Mouse (Mus musculus) liver, embryonic 15.5 days (tissue): ENCODE data around the gene Slc39a11. TPM values are rescaled to one million over a fixed set of nuclear protein-coding genes. Genes with fewer than 3 reads are reported as not detected.

ENCODE experiments used
- ATAC-seq: fragments of 200-750 bp; cut with Nextera tagmentation; 2 replicates; pipeline ENCODE4 v1.8.0; 2017; ENCODE audit warnings: moderate number of reproducible peaks, mild to moderate bottlenecking, moderate library complexity; ENCODE audit not compliant: insufficient read depth
- H3K27ac ChIP-seq: fragments of 300-500 bp; sonication (generic); replicated peaks from 2 replicates; pipeline ENCODE4 v1.5.1; 2015; ENCODE audit warnings: mild to moderate bottlenecking, inconsistent platforms
- H3K27me3 ChIP-seq: fragments of 300-500 bp; sonication (generic); 2 replicates; pipeline ENCODE4 v1.6.1; 2015; ENCODE audit warnings: mild to moderate bottlenecking, inconsistent platforms
- H3K36me3 ChIP-seq: fragments of 300-500 bp; sonication (generic); replicated peaks from 2 replicates; pipeline ENCODE4 v1.6.1; 2015; ENCODE audit warnings: moderate library complexity, mild to moderate bottlenecking, inconsistent platforms
- H3K4me1 ChIP-seq: fragments of 300-500 bp; sonication (generic); replicated peaks from 2 replicates; pipeline ENCODE4 v1.6.1; 2015; ENCODE audit warnings: inconsistent platforms
- H3K4me2 ChIP-seq: fragments of 300-500 bp; sonication (generic); 2 replicates; pipeline ENCODE4 v1.6.1; 2015; ENCODE audit warnings: moderate library complexity, mild to moderate bottlenecking, inconsistent platforms
- H3K4me3 ChIP-seq: fragments of 300-500 bp; sonication (generic); replicated peaks from 2 replicates; pipeline ENCODE4 v1.5.1; 2015; ENCODE audit warnings: mild to moderate bottlenecking, inconsistent platforms
- H3K9ac ChIP-seq: fragments of 300-500 bp; sonication (generic); 2 replicates; pipeline ENCODE4 v1.6.1; 2015; ENCODE audit warnings: moderate library complexity, mild to moderate bottlenecking, inconsistent platforms
- H3K9me3 ChIP-seq: fragments of 300-500 bp; sonication (generic); replicated peaks from 2 replicates; pipeline ENCODE4 v1.6.1; 2016; ENCODE audit warnings: inconsistent platforms
- WGBS: fragments of 180-500 bp; shearing (Covaris S2); methylation state at CpG from one replicate; pipeline ENCODE4 v1.1.7; 2015; ENCODE audit warnings: mixed read lengths; ENCODE audit not compliant: insufficient replicate concordance; 5-methylcytosine and 5-hydroxymethylcytosine counted together
- polyA plus RNA-seq: library from polyadenylated mRNA; unstranded; fragments of >200 nt; fragmentation: Nextera tagmentation; extraction: Ambion mirVana; gene quantifications from 2 replicates; pipeline ENCODE4 v1.2.1, GENCODE M21; 2015

The Slc39a11 gene
- polyA plus RNA-seq, 1 experiment from 2014 or later: 12.4 TPM

GRCm38 (mm10) chr11:113521469-113522190 is 128.2 kb downstream of the Slc39a11 start:
- Histone ChIP-seq H3K4me3 (no peak overlapping the region), H3K4me2 (no peak overlapping the region), H3K4me1 (peaks cover 8% of the 10 kb centered on the region), H3K9ac (no peak overlapping the region), H3K27me3 (no peaks in the 10 kb centered on the region), H3K36me3 (no peaks in the 10 kb centered on the region), H3K27ac (no peak overlapping the region), H3K9me3 (no peaks in the 10 kb centered on the region)
- 76% methylated on average over 20 of the region's 20 CpGs for WGBS
- ATAC-seq: no peak

- H3K4me3 ChIP-seq: no peak overlapping the region
- no peak overlapping the region for H3K4me2 ChIP-seq
- H3K9ac ChIP-seq: no peak overlapping the region
- ATAC-seq: no peak
- peaks cover 8% of the 10 kb centered on the region for H3K4me1 ChIP-seq
- no peaks in the 10 kb centered on the region for H3K36me3 ChIP-seq
- WGBS: 74% methylated on average over 17 of the region's 17 CpGs
- H3K9me3 ChIP-seq: no peaks in the 10 kb centered on the region
- no peaks in the 10 kb centered on the region for H3K27me3 ChIP-seq
- H3K27ac ChIP-seq: no peak overlapping the region
Measured at GRCm38 (mm10) chr11:113520851-113521461, 128.9 kb downstream of the Slc39a11 start.

GRCm38 (mm10) chr11:113520373-113520772 is 129.5 kb downstream of the Slc39a11 start:
- WGBS: 47% methylated on average over 8 of the region's 8 CpGs
- Histone ChIP-seq H3K36me3 (no peaks in the 10 kb centered on the region), H3K4me1 (peaks cover 8% of the 10 kb centered on the region), H3K9me3 (no peaks in the 10 kb centered on the region), H3K27ac (no peak overlapping the region), H3K27me3 (no peaks in the 10 kb centered on the region), H3K9ac (no peak overlapping the region), H3K4me2 (no peak overlapping the region), H3K4me3 (no peak overlapping the region)
- ATAC-seq: no peak

- Histone ChIP-seq H3K4me3 (no peak overlapping the region), H3K4me1 (peaks cover 8% of the 10 kb centered on the region), H3K27ac (no peak overlapping the region), H3K9me3 (no peaks in the 10 kb centered on the region), H3K27me3 (no peaks in the 10 kb centered on the region), H3K4me2 (no peak overlapping the region), H3K9ac (no peak overlapping the region), H3K36me3 (no peaks in the 10 kb centered on the region)
- WGBS: 49% methylated on average over 7 of the region's 7 CpGs
- no peak for ATAC-seq
Measured at GRCm38 (mm10) chr11:113519973-113520372, 129.9 kb downstream of the Slc39a11 start.

DNA sequence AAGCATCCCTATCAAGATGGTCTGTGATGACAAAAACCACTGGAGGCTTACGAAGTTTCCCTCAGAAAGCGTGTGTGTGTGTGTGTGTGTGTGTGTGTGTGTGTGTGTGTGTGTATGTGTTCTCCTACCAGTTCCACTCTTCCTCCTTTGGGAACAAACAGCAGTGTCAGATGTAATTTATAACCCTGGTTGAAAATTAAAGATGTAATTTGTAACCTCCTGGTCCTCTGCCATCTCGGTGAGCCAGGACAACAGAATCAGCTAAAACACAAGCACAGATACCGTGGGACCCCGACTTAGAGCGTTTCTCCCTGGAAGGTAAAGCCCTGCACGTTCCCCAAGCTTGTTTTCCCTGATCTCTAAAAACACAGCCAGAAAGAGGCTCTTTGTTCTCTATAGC is 131.7 kb downstream of the Slc39a11 start:
- H3K4me3 ChIP-seq: no peak overlapping the region
- H3K9me3 ChIP-seq: no peaks in the 10 kb centered on the region
- WGBS: 79% methylated on average over 7 of the region's 7 CpGs
- H3K36me3 ChIP-seq: no peaks in the 10 kb centered on the region
- H3K4me1 ChIP-seq: peaks cover 8% of the 10 kb centered on the region
- H3K9ac ChIP-seq: no peak overlapping the region
- H3K27me3 ChIP-seq: no peaks in the 10 kb centered on the region
- H3K27ac ChIP-seq: no peak overlapping the region
- no peak overlapping the region for H3K4me2 ChIP-seq
- ATAC-seq: no peak

GRCm38 (mm10) chr11:113516156-113516555 is 133.7 kb downstream of the Slc39a11 start:
- Histone ChIP-seq H3K36me3 (no peaks in the 10 kb centered on the region), H3K4me2 (no peak overlapping the region), H3K9ac (no peak overlapping the region), H3K4me3 (no peak overlapping the region), H3K27ac (no peak overlapping the region), H3K9me3 (no peaks in the 10 kb centered on the region), H3K27me3 (no peaks in the 10 kb centered on the region), H3K4me1 (peaks cover 22% of the 10 kb centered on the region)
- 69% methylated on average over 10 of the region's 10 CpGs for WGBS
- ATAC-seq: no peak

DNA sequence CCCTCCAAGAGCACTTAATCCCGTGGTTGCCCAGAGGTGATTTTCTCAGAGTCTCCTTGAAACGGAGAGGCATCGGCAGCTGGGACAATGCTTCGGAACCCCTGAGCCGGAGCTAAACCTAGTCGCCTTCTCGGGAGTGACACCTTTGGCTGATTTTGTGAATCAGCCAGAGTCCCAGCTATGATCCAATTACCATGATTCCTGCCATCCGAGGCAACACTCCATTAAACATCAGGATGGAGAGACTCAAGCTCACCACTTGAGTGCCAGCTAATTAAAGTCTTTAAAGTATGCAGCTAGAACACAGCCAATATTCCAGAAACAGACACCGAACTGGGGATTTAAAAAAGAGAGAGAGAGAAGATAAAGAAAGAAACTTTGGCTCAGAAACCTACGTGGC is 136.9 kb downstream of the Slc39a11 start:
- 81% methylated on average over 10 of the region's 10 CpGs for WGBS
- no peak overlapping the region for H3K9ac ChIP-seq
- no peak overlapping the region for H3K4me2 ChIP-seq
- H3K36me3 ChIP-seq: no peaks in the 10 kb centered on the region
- H3K4me1 ChIP-seq: peaks cover 24% of the 10 kb centered on the region
- H3K27me3 ChIP-seq: no peaks in the 10 kb centered on the region
- no peak for ATAC-seq
- no peak overlapping the region for H3K4me3 ChIP-seq
- no peak overlapping the region for H3K27ac ChIP-seq
- no peaks in the 10 kb centered on the region for H3K9me3 ChIP-seq

DNA sequence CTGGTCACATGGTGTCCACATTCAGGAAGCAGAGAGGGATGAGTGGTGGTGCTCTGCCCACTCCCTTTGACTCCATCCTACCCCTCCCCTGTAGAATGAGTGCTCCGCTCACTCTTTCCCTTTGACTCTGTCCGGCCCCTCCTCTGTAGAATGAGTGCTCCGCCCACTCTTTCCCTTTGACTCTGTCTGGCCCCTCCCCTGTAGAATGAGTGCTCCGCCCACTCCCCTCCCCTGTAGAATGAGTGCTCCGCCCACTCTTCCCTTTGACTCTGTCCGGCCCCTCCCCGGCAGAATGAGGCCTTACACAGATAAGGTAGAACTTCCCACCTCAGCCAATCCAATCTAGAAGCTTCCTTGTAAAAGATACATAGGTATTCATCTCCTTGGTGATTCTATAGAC is 137.7 kb downstream of the Slc39a11 start:
- 59% methylated on average over 7 of the region's 7 CpGs for WGBS
- H3K4me2 ChIP-seq: 0 out of 2 replicates have a peak overlapping the region, but pooled peaks have one; percentile 46
- H3K9me3 ChIP-seq: no peaks in the 10 kb centered on the region
- H3K4me1 ChIP-seq: peaks cover 24% of the 10 kb centered on the region
- no peak overlapping the region for H3K9ac ChIP-seq
- no peaks in the 10 kb centered on the region for H3K36me3 ChIP-seq
- peak overlapping the region; percentile 29; the same call in 1 of the 2 replicates for H3K27ac ChIP-seq
- H3K27me3 ChIP-seq: no peaks in the 10 kb centered on the region
- no peak overlapping the region for H3K4me3 ChIP-seq
- ATAC-seq: peak; percentile 60

DNA sequence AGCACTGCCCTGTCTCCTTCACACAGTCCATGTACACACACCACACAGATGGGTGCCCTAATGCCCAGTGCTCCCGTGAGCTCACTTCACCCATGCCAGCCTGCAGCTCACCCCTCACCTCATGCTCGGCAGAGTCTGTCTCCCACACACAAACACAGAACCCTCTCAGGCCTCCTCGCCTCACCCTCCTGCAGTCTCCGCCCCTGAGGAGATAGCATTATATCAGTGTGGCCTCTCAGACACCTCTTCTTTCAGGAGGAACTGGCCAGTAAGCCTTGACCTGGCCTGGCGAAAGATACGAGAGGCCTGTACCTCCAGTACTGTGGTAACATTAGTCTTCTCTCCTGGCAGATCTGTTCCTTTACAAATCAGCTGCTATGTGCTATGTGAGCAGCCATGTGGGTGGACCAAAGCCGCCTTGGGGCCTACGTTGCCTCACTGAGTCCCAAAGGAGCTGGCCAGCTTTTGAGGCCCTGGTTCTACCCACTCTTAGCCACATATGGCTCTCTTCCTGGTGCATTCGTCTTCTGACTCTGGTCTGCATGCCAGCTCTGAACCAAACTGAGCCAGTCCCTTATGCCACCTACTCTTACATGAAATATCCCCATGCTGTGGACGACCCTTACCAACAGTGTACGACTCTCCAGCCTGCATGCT is 138.8 kb downstream of the Slc39a11 start:
- Histone ChIP-seq H3K27ac (peak overlapping the region; percentile 22; the same call in 1 of the 2 replicates), H3K4me2 (peak overlapping the region; percentile 46), H3K27me3 (no peaks in the 10 kb centered on the region), H3K4me3 (no peak overlapping the region), H3K9ac (no peak overlapping the region), H3K9me3 (no peaks in the 10 kb centered on the region), H3K36me3 (no peaks in the 10 kb centered on the region), H3K4me1 (peaks cover 29% of the 10 kb centered on the region)
- 47% methylated on average over 11 of the region's 11 CpGs for WGBS
- peak; percentile 60 for ATAC-seq

DNA sequence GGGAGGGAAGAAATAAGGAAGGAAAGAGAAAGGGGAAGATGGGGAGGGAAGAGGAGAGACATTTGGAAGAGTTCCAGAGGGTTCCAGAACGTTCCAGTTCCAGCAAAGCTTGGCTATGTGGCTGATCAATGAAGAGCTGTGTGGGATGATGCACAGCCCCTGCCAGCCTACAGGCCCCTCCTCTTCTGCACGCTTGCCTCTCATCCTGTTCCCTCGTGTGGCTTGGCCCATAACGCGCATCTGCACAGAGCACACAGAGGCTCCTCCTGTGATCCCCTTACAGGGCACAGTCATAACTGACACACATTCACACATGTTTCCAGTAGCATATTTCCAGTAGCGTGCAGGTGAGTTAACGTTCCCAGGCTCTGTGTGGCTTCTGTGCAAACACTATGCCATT is 139.6 kb downstream of the Slc39a11 start:
- Histone ChIP-seq H3K9ac (no peak overlapping the region), H3K4me1 (peaks cover 37% of the 10 kb centered on the region), H3K36me3 (no peaks in the 10 kb centered on the region), H3K27me3 (no peaks in the 10 kb centered on the region), H3K27ac (no peak overlapping the region), H3K4me2 (no peak overlapping the region), H3K9me3 (no peaks in the 10 kb centered on the region), H3K4me3 (no peak overlapping the region)
- 61% methylated on average over 7 of the region's 7 CpGs for WGBS
- no peak for ATAC-seq

GRCm38 (mm10) chr11:113507716-113508480 is 142.0 kb downstream of the Slc39a11 start:
- no peak overlapping the region for H3K27ac ChIP-seq
- 74% methylated on average over 11 of the region's 11 CpGs for WGBS
- no peak for ATAC-seq
- peaks cover 55% of the 10 kb centered on the region for H3K4me1 ChIP-seq
- no peak overlapping the region for H3K9ac ChIP-seq
- H3K27me3 ChIP-seq: no peaks in the 10 kb centered on the region
- H3K36me3 ChIP-seq: no peaks in the 10 kb centered on the region
- H3K4me2 ChIP-seq: no peak overlapping the region
- H3K9me3 ChIP-seq: no peaks in the 10 kb centered on the region
- H3K4me3 ChIP-seq: no peak overlapping the region
